Mouse (Mus musculus): ENCODE measurements around the gene Kdelr1.
A peak's percentile ranks its signal among the peaks of the same experiment; 100 is the strongest.

The Kdelr1 gene

GRCm38 (mm10) chr7:45917004-45917704 is 44.6 kb downstream of the Kdelr1 start:
- DNase-seq (ENCODE audit: low spot score), result no peak

- DNase-seq (ENCODE audit: low spot score), result no peak
Observed at GRCm38 (mm10) chr7:45917926-45918325, 45.4 kb downstream of the Kdelr1 start.

DNA sequence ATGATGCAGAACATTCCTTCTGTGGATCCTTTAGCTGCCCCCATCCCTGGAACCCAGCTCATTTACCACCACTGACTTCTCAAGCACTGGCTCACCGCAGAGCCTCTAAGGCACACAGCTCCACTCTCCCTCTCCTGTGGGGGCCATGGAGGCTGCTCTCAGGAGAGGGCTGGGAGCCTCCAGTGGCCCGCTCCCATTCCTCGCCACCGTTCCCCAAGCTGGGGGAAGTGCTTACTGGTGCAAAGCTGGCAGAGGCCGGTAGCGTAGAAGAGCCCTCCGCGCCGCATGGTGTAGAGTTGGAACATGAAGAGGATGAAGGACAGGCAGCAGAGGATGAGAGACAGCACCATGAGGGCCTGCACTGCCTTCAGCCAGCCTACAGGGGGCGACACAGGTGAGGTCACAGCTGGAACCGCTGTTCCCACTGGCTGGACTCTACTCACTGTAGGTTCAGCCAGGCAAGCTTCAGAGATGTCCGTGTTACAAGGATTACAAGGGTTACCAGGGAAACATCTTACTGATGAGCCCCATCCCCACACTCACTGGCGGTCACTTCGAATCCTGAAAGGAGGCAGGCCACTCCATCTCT is 46.6 kb downstream of the Kdelr1 start:
- no peak for DNase-seq (ENCODE audit: low spot score)

- DNase-seq (ENCODE audit: low spot score), result no peak
Observed at GRCm38 (mm10) chr7:45919761-45920160, 47.2 kb downstream of the Kdelr1 start.

DNA sequence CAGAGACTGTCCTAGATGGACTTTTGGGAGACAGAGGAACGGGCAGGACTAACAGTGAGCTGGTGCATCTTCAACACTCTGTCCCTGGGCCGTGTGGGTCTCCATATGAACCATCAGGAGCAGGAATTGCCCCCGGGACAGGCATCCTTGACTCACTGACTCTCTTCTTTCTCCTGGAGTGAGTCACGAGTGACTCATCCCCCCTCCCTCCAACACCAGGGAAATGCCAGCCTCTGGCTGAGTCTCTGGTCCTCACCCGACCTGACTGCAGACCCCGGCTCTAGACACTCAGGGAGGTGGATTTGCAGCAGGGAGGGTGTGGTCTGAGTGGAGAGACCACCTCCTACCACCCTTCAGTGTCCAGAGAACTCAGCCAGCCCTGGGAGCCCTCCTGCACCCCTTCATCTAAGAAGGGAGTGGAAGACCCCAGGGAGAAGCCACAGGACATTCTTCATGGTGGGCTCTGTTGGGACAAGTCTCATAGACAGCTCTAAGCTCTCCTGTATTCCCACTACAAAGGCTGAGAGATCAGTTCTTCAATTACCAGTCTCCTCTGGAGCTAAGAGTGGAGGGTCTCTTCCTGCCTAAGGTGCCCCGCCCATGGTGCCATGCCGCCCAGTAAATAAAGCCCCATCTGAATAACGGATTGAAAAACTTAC is 48.1 kb downstream of the Kdelr1 start:
- DNase-seq (ENCODE audit: low spot score), result no peak

DNA sequence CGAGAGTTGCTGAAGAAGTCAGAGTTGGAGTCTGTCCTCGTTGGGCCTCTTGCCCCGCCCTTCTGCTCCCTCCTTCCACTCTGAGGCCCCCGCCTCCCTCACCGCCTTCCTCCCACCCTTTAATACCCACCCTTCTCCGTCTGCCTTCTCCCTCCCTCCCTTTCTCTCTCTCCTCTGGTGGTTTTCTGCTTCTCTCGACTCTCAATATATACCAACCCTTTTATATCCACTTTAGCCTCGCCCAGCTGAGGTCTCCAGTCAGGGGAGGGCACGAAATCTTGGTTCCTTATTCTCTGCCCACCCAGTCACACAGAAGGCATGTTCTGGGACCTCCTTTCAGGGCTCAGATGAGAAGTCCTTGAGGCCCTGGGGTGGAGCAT is 48.7 kb downstream of the Kdelr1 start, which contains the start of gene Emp3:
Emp3 (minus strand) TSS at position 163 of the 380 bp plus-strand sequence.
- DNase-seq (ENCODE audit: low spot score), result peak; percentile 61

- DNase-seq (ENCODE audit: low spot score), result no peak
Observed at GRCm38 (mm10) chr7:45921950-45922600, 49.5 kb downstream of the Kdelr1 start.

DNA sequence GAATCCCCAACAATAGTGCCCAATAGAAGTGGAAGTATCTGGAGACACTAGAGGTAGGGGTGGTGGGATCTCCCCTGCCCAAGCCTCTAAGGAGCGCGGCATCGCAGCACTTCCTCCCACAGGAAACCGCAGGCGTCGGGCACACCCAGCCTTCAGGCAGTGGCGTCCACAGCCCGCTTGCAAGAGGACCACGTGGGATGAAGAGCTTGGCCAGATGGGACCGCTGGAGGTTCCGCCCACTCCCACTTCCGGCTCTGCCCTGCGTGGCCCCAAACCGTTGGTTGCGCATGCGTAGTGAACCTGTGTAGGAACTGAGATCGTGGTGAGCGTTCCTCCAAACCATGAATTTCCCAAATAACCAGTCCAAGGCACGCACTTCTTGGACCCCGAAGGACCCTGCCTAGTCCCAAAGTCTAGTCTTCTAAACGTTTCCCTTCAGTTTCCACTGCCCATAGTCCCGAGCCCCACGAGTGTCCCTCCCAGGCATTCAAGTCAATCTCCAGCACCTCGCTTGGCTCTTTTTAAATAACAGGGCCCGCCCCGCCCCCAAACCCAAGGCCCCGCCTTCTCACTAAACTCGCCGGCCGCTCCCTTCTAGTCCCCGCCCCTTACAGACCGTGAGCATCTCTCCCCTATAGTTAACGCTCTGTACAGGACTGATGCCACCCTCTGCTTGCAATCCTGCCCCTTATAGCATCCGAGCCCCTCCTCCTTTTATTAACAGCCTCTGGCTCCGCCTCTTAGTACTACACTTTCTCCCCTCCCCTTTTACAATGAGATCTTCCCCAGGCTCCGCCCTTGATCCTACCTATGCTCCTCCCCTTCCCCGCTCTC is 50.6 kb downstream of the Kdelr1 start:
- peak; percentile 98 for DNase-seq (ENCODE audit: low spot score)

DNA sequence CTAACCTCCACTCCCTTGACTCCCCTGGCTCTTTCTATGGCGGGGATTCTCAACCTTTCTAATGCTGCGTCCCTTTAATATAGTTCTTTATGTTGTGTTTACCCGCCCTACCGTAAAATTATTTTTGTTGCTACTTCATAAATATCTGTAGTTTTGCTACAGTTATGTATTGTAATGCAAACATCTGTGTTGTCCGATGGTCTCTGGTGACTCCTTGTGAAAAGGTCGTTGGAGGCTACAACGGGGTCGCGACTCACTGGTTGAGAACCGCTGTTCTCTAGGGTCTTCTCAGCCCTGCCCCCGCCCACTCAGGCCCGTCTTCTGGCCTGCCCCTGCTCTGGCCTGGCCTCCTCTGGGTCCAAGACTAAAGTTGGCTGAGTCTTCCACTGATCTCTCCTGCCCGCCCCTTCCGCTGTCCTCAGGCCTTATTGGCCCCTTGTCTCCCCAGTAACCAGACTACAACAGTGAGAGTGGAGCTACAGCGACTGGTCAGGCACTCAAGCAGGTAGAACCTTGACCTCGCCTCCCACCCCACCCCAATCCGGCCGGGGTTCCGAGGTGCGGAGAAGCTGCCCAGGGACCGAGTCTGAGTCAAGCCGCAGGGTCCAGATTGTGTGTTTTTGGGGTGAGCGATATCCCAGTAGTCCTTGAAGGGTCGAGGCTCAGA is 51.3 kb downstream of the Kdelr1 start, which contains the start of gene Ccdc114:
Ccdc114 (plus strand) TSS at position 311 of the 667 bp plus-strand sequence.
- peak; percentile 85 for DNase-seq (ENCODE audit: low spot score)

GRCm38 (mm10) chr7:45924429-45924816 is 51.9 kb downstream of the Kdelr1 start:
- DNase-seq (ENCODE audit: low spot score), result peak; percentile 26

DNA sequence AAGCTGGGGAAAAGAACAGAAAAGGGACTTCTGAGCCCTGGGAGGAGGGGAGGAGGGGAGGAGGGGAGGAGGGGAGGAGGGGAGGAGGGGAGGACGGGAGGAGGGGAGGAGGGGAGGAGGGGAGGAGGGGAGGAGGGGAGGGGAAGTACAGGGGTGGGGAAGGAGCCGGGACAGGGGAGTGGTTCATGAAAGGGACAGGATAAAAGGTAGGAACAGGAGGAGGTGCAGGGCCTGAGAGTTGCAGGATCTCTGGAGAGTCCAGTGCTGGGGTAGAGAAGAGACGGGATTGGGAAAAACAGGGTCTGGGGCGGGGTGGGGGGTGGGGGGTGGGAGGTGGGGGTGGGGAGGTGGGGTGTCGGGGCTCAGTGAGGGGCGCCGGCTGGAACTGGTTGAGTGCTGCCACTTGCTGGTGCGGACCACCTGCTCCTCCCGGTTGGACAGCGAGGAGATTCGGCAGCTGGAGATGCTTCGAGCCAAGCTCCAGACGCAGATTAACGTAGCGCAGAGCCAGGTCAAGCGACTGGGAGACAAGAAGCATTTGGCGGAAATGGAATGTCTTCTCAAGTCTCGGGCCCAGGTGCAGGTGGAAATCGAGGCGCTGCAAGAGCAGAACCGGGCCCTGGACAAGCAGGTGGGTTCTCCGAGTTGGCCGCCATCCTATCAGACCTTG is 56.2 kb downstream of the Kdelr1 start:
- DNase-seq (ENCODE audit: low spot score), result no peak

DNA sequence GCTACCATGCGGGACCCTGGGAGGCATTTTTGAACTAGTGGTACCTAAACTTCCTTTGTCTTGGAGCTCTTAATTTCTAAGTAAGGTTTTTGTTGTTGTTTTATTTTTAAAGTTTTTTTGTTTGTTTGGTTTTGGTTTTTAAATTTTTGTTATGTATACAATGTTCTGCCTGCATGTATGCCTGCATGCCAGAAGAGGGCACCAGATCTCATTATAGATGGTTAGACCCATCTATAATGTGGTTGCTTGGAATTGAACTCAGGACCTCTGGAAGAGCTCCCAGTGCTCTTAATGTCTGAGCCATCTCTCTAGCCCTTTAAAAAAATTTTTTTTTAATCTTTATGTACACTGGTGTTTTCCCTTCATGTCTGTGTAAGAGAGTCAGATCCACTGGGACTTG is 57.1 kb downstream of the Kdelr1 start:
- DNase-seq (ENCODE audit: low spot score), result no peak

Measured in lung, postnatal 25 days (tissue).